Mouse (Mus musculus): Measurements from ENCODE around the gene Ccdc160. TPM values are rescaled to one million over a fixed set of nuclear protein-coding genes. Genes with fewer than 3 reads are reported as not detected.

The Ccdc160 gene
- polyA plus RNA-seq (2017; shearing (Covaris generic)) = not detected

GRCm38 (mm10) chrX:52790980-52791593 lies at the start of gene Ccdc160:
Ccdc160 (plus strand) TSS chrX:52791200.

Other genes starting within 250 kb of the Ccdc160 start
- not detected for gene Gpc3, start 177.2 kb upstream of the Ccdc160 start, polyA plus RNA-seq (2017; shearing (Covaris generic))
- gene Phf6, start 121.1 kb downstream of the Ccdc160 start, polyA plus RNA-seq (2017; shearing (Covaris generic)) = 109 TPM
- 192 TPM for gene Hprt, start 196.9 kb downstream of the Ccdc160 start, polyA plus RNA-seq (2017; shearing (Covaris generic))

All from effector memory CD4-positive, alpha-beta T cell, adult 5 months (primary cell).